Mouse (Mus musculus) cerebellum, adult 2 months (tissue): Measurements from ENCODE around the gene Sh3pxd2a.

Experiments used
- CTCF ChIP-seq: fragments of 200-500 bp; IDR thresholded peaks from 2 replicates; pipeline ENCODE4 v1.5.1; 2011; ENCODE audit warnings: low read depth, mild to moderate bottlenecking, control low read depth, low read length, moderate library complexity, borderline replicate concordance; ENCODE audit not compliant: insufficient read depth
- POLR2A ChIP-seq: fragments of 200-500 bp; IDR thresholded peaks from 2 replicates; pipeline ENCODE4 v1.6.1; 2011; ENCODE audit warnings: low read length, control low read depth, borderline replicate concordance; ENCODE audit not compliant: insufficient read depth

GRCm38 (mm10) chr19:47291307-47292080 lies 172.7 kb downstream of the Sh3pxd2a start:
- TF ChIP-seq POLR2A: no peak
- no peak for TF ChIP-seq CTCF
